Mouse (Mus musculus) ES-E14 (cell line): ENCODE data around the gene Ppm1m. TPM values are rescaled to one million over a fixed set of nuclear protein-coding genes. Genes with fewer than 3 reads are reported as not detected.

Experiments
- DNase-seq: peaks from one replicate; pipeline ENCODE4 v3.0.0-alpha.2; 2013; ENCODE audit warnings: low read depth, low spot score
- H3K27ac ChIP-seq: 2 replicates; pipeline ENCODE4 v1.5.1; 2012; ENCODE audit warnings: low read depth, mild to moderate bottlenecking, low read length, moderate library complexity, mixed read lengths; ENCODE audit not compliant: poor library complexity, insufficient read depth, severe bottlenecking
- H3K36me3 ChIP-seq: 2 replicates; pipeline ENCODE4 v1.6.1; 2012; ENCODE audit warnings: mild to moderate bottlenecking, low read length, moderate library complexity, mixed read lengths; ENCODE audit not compliant: control insufficient read depth, poor library complexity, insufficient read depth, severe bottlenecking
- H3K4me1 ChIP-seq, 2 experiments: fragments of 150-350 bp in 1 of 2; sonication (generic) in 1 of 2; 2 replicates each; pipeline ENCODE4 v1.6.1; 2012; ENCODE audit warnings: low read length in 2 of 2, mild to moderate bottlenecking in 1 of 2, mixed read lengths in 1 of 2; ENCODE audit not compliant: control insufficient read depth in 2 of 2, insufficient read depth in 2 of 2, poor library complexity in 1 of 2
- H3K4me3 ChIP-seq, 2 experiments: fragments of 150-350 bp in 1 of 2; sonication (generic) in 1 of 2; 2 replicates each; pipeline ENCODE4 v1.5.1; 2012; ENCODE audit warnings: low read length in 2 of 2, low read depth in 1 of 2, mild to moderate bottlenecking in 1 of 2, mixed read lengths in 1 of 2; ENCODE audit not compliant: insufficient read depth in 1 of 2, poor library complexity in 1 of 2, severe bottlenecking in 1 of 2
- H3K9ac ChIP-seq: 2 replicates; pipeline ENCODE4 v1.6.1; 2012; ENCODE audit warnings: low read depth, mild to moderate bottlenecking, low read length, mixed read lengths; ENCODE audit not compliant: poor library complexity, insufficient read depth, severe bottlenecking
- H3K9me3 ChIP-seq: fragments of 150-350 bp; sonication (generic); 2 replicates; pipeline ENCODE4 v1.6.1; 2012; ENCODE audit warnings: low read depth, mild to moderate bottlenecking, low read length; ENCODE audit not compliant: control insufficient read depth, insufficient read depth
- CHD2 ChIP-seq: IDR thresholded peaks from 2 replicates; pipeline ENCODE4 v1.6.1; 2014; ENCODE audit warnings: mild to moderate bottlenecking, low read depth, low read length, inconsistent platforms
- HCFC1 ChIP-seq: IDR thresholded peaks from 2 replicates; pipeline ENCODE4 v1.6.1; 2012; ENCODE audit warnings: low read length, inconsistent platforms, borderline replicate concordance; ENCODE audit not compliant: insufficient read depth
- MAFK ChIP-seq: IDR thresholded peaks from 2 replicates; pipeline ENCODE4 v1.6.1; 2014; ENCODE audit warnings: mild to moderate bottlenecking, low read depth, low read length, inconsistent platforms; ENCODE audit not compliant: insufficient read depth
- ZC3H11A ChIP-seq: IDR thresholded peaks from 2 replicates; pipeline ENCODE4 v1.6.1; 2012; ENCODE audit warnings: low read depth, mild to moderate bottlenecking, inconsistent platforms, low read length, borderline replicate concordance
- ZNF384 ChIP-seq: IDR thresholded peaks from 2 replicates; pipeline ENCODE4 v1.6.1; 2012; ENCODE audit warnings: low read depth, low read length, inconsistent platforms
- in situ Hi-C, 2 experiments: fragments of 600-800 bp; cut with MboI; formaldehyde crosslinking; loops; one replicate each; pipeline ENCODE4 v1.15.1; 2025; ENCODE audit warnings: low sequenced_read_pairs in 2 of 2, inconsistent platforms in 1 of 2; ENCODE audit not compliant: unreplicated experiment in 2 of 2
- total RNA-seq: library from RNA; depleted of rRNA; stranded (reverse); fragments of 300-350 nt; gene quantifications from 2 replicates; pipeline ENCODE4 v1.2.3, GENCODE M21; 2012

Ppm1m gene
- total RNA-seq, 1 experiment = 40.6 TPM

DNA sequence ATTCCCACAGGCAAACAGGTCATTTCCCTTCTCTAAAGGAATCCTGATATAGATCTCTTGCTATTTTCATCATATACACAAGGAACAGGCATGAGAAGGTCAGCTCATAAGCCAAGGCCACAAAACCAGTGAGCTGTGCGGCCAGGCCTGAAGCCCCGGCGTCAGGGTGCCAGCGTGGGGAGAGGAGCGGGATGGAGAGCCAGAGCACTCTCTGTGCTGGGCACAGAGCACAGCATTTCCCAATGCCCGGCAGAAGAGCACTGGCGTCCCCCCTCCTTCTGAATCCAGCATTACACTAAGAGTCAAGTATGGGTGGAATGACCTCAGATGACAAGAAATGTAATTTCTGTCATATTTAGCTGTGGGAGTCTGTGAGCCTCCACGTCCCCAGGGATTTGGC, 37.9 kb upstream of the Ppm1m start:
- H3K4me1 ChIP-seq = no peaks in the 10 kb centered on the region; a peak in 1 of 4 replicates
- peaks cover 29% of the 10 kb centered on the region; the same call in 1 of the 2 replicates for H3K36me3 ChIP-seq
- no peak for TF ChIP-seq ZNF384
- TF ChIP-seq ZC3H11A = no peak
- no peak for TF ChIP-seq MAFK
- no peak for TF ChIP-seq CHD2
- no peak for TF ChIP-seq HCFC1
- in situ Hi-C loops = no loop called here
- H3K9ac ChIP-seq = no peak overlapping the region
- DNase-seq = no peak
- H3K27ac ChIP-seq = no peak overlapping the region
- H3K4me3 ChIP-seq = no peak overlapping the region
- H3K9me3 ChIP-seq = no peaks in the 10 kb centered on the region

DNA sequence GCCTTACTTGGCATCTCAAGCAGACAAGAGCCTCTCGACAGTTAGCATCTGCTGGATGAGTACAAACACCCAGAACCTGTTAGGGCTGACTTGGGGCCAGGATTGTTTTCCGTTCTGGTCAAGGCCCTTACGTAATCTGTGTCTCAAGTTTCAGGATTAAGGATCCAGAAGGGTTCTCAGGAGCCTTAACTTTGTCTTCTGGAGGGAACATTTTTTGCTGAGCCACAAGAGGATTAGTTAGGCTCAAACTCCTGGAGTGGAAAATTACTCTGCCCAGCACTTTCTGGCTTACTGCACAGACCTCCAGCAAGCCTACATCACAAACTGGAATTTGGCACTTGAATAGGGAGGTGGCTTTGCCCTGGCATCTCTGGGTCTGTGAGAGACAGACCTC, 37.3 kb upstream of the Ppm1m start:
- DNase-seq = no peak
- no peaks in the 10 kb centered on the region; a peak in 1 of 4 replicates for H3K4me1 ChIP-seq
- H3K9me3 ChIP-seq = no peaks in the 10 kb centered on the region
- in situ Hi-C loops = no loop called here
- peaks cover 29% of the 10 kb centered on the region; the same call in 1 of the 2 replicates for H3K36me3 ChIP-seq
- no peak overlapping the region for H3K27ac ChIP-seq
- no peak overlapping the region for H3K4me3 ChIP-seq
- H3K9ac ChIP-seq = no peak overlapping the region
- TF ChIP-seq HCFC1 (no peak), ZC3H11A (no peak), CHD2 (no peak), ZNF384 (no peak), MAFK (no peak)

DNA sequence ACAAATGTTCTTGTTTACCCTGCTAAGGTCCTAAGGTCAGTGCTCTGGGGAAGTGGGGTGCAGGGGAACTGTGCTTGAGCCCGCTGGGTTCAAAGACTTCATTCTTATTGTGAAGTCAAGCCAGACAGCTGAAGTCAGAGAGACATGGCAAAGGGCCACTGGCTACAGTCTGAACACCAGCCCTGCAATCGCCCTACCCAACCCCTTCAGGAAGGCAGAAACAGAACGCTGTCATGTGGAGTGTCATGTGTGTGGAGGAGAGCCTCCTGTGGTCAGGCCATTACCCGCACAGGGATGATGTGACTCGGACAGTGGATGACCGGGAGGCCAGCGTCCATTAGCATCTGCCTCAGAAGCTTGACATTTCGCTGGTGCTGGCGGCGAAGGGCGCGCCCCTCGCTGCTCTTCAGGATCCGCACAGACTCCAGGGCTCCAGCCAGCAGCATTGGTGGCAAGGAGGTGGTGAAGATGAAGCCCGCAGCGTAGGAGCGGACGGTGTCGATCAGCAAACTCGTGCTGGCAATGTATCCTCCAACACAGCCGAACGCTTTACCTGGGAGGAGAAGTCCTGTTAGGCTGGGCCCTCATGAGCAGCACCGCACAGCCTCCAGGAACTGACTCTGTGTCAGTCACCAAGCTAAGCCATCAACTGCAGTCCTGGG, 36.7 kb upstream of the Ppm1m start:
- in situ Hi-C loops = no loop called here
- H3K9ac ChIP-seq = no peak overlapping the region
- H3K36me3 ChIP-seq = peaks cover 26% of the 10 kb centered on the region; the same call in 1 of the 2 replicates
- no peak for DNase-seq
- TF ChIP-seq ZNF384 (no peak), HCFC1 (no peak), MAFK (no peak), ZC3H11A (no peak), CHD2 (no peak)
- H3K27ac ChIP-seq = no peak overlapping the region
- peaks cover 0 to 2% of the 10 kb centered on the region in 2 experiments; a peak in 1 of 4 replicates for H3K4me1 ChIP-seq
- no peak overlapping the region for H3K4me3 ChIP-seq
- no peaks in the 10 kb centered on the region for H3K9me3 ChIP-seq

DNA sequence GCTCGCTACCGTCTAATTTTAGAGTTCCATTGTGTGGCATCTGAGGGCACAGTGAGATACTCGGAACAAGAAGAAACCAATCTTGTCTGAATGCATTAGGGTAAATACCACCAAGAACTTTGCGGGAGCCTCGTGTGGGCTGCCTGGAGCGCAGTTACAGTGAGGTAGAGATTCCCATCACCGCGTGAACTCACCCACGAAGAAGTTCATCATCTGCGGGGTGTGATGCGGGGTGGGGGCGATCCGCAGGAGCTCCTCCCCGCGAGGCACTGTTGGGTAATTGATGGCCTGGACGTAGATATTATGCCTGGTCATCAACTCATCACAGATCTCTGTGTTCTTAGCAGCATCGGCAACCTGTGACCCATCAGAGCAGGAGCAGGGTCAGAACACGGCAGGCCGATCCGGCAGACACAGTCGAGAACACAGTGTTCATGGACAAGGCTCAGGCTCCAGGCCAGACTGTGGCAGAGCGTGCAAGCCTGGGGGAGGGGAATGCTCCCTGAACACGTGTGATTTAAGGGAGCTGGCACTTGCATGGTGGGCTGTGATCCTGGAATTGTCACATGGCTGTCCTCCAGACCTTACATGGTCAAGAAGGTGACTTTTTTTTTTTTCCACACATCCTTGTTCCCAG, 35.8 kb upstream of the Ppm1m start:
- H3K9me3 ChIP-seq = no peaks in the 10 kb centered on the region
- H3K36me3 ChIP-seq = peaks cover 21% of the 10 kb centered on the region; the same call in 1 of the 2 replicates
- H3K9ac ChIP-seq = no peak overlapping the region
- in situ Hi-C loops = no loop called here
- no peak overlapping the region for H3K4me3 ChIP-seq
- no peak for DNase-seq
- TF ChIP-seq HCFC1 (no peak), CHD2 (no peak), ZC3H11A (no peak), ZNF384 (no peak), MAFK (no peak)
- peaks cover 0 to 6% of the 10 kb centered on the region in 2 experiments; a peak in 2 of 4 replicates for H3K4me1 ChIP-seq
- H3K27ac ChIP-seq = no peak overlapping the region
